Comparison of ENCODE assay signal across 15 mouse cellular contexts in the genomic region with DNA sequence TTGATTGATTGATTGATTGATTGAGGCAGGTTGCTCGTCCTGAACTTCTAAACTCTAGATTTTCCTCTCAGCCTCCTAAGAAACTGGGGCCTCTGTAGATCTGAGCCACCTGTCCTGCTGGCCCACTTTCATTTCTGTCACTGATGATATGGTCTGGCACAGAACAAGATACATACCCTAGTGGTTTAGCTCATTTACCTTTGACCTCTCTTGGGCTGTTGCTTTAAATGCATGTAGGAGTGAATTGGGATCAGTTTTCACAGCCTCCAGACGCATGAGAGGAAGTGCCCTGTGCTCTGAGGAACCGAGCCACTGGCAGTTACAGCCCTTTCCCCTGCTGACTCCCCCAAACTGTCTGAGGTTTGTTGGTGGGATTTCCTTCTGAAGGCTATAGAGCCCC. TPM values are rescaled to one million over a fixed set of nuclear protein-coding genes. Genes with fewer than 3 reads are reported as not detected.
A peak's percentile ranks its signal among the peaks of the same experiment; 100 is the strongest.
DNase-seq lines count a peak whose midpoint lies in the region; ATAC-seq lines count a peak whose summit lies in the region.
"Had no signal": no experiment of that assay in that cellular context is flagged by ENCODE, and none has a peak within 500 bp of the region (broad histone marks: within the 10 kb centered on the region; RNA-seq: fewer than 3 reads in every experiment).

No protein-coding gene starts in this region.

- intact Hi-C loops in heart, postnatal 14 days (cut with DNase I) = no loop called here

- H3K27me3 ChIP-seq in heart, embryonic 10.5 days (ENCODE audit: insufficient read depth, poor library complexity, severe bottlenecking) = no peaks in the 10 kb centered on the region
- no peaks in the 10 kb centered on the region for H3K27me3 ChIP-seq in hindbrain, embryonic 15.5 days
- H3K27me3 ChIP-seq in hindbrain, embryonic 12.5 days = no peaks in the 10 kb centered on the region
- H3K27me3 ChIP-seq in embryonic facial prominence, embryonic 10.5 days (replicated peaks; ENCODE audit: low read depth, poor library complexity, severe bottlenecking) = no peaks in the 10 kb centered on the region
- H3K27me3 ChIP-seq in liver, embryonic 13.5 days = no peaks in the 10 kb centered on the region
- H3K27me3 ChIP-seq: forebrain, embryonic 12.5 days had no signal

- no peak overlapping the region for H3K4me3 ChIP-seq in heart, embryonic 10.5 days
- no peak overlapping the region for H3K4me3 ChIP-seq in hindbrain, embryonic 15.5 days
- H3K4me3 ChIP-seq in hindbrain, embryonic 12.5 days = no peak overlapping the region
- H3K4me3 ChIP-seq in embryonic facial prominence, embryonic 10.5 days = no peak overlapping the region
- no peak overlapping the region for H3K4me3 ChIP-seq in liver, embryonic 13.5 days (replicated peaks)
- H3K4me3 ChIP-seq: forebrain, embryonic 12.5 days had no signal

- 39% methylated on average over 3 of the region's 3 CpGs for WGBS in heart, embryonic 10.5 days
- 51% methylated on average over 3 of the region's 3 CpGs for WGBS in hindbrain, embryonic 15.5 days
- WGBS in hindbrain, embryonic 12.5 days = 42% methylated on average over 3 of the region's 3 CpGs
- WGBS in embryonic facial prominence, embryonic 10.5 days = 33% methylated on average over 3 of the region's 3 CpGs
- WGBS in liver, embryonic 13.5 days (ENCODE audit: insufficient replicate concordance) = 47% methylated on average over 3 of the region's 3 CpGs

- peaks cover 31% of the 10 kb centered on the region for H3K36me3 ChIP-seq in heart, embryonic 10.5 days
- 0 out of 2 replicates have a peak, but pooled peaks cover 4% of the 10 kb centered on the region for H3K36me3 ChIP-seq in hindbrain, embryonic 15.5 days
- peaks cover 28% of the 10 kb centered on the region for H3K36me3 ChIP-seq in hindbrain, embryonic 12.5 days
- peaks cover 54% of the 10 kb centered on the region for H3K36me3 ChIP-seq in embryonic facial prominence, embryonic 10.5 days (replicated peaks)
- H3K36me3 ChIP-seq in liver, embryonic 13.5 days = peaks cover 28% of the 10 kb centered on the region

- ATAC-seq in hindbrain, embryonic 15.5 days (ENCODE audit: low FRiP score, low read depth) = no peak
- no peak for ATAC-seq in hindbrain, embryonic 12.5 days (ENCODE audit: low FRiP score)
- ATAC-seq in liver, embryonic 13.5 days (ENCODE audit: low read depth) = no peak

- H3K9ac ChIP-seq in hindbrain, embryonic 15.5 days = no peak overlapping the region
- no peak overlapping the region for H3K9ac ChIP-seq in hindbrain, embryonic 12.5 days
- H3K9ac ChIP-seq in liver, embryonic 13.5 days = 0 out of 2 replicates have a peak overlapping the region, but pooled peaks have one; percentile 22
- H3K9ac ChIP-seq: forebrain, embryonic 12.5 days; hindbrain, embryonic 14.5 days; liver, embryonic 14.5 days had no signal

- H3K9me3 ChIP-seq in heart, embryonic 10.5 days = no peaks in the 10 kb centered on the region
- H3K9me3 ChIP-seq in hindbrain, embryonic 15.5 days = no peaks in the 10 kb centered on the region
- H3K9me3 ChIP-seq in hindbrain, embryonic 12.5 days (replicated peaks) = no peaks in the 10 kb centered on the region
- no peaks in the 10 kb centered on the region for H3K9me3 ChIP-seq in embryonic facial prominence, embryonic 10.5 days
- no peaks in the 10 kb centered on the region for H3K9me3 ChIP-seq in liver, embryonic 13.5 days (replicated peaks)
- H3K9me3 ChIP-seq: forebrain, embryonic 12.5 days had no signal

- H3K4me2 ChIP-seq in hindbrain, embryonic 15.5 days = no peak overlapping the region
- no peak overlapping the region for H3K4me2 ChIP-seq in hindbrain, embryonic 12.5 days (replicated peaks)
- no peak overlapping the region for H3K4me2 ChIP-seq in liver, embryonic 13.5 days
- H3K4me2 ChIP-seq: forebrain, embryonic 12.5 days; hindbrain, embryonic 14.5 days had no signal

- no peak for DNase-seq in heart, embryonic 10.5 days (ENCODE audit: low spot score)
- no peak for DNase-seq in heart, postnatal 14 days
- no peak for DNase-seq in embryonic facial prominence, embryonic 10.5 days (ENCODE audit: low spot score)
- DNase-seq in liver, embryonic 13.5 days = no peak
- no peak for DNase-seq in spleen, postnatal 10 days (ENCODE audit: low spot score in 2 of 2)
- DNase-seq: cerebellum, postnatal 14 days; gastrocnemius, postnatal 36 days; midbrain, embryonic 14.5 days; thymus, postnatal 25 days had no signal

- H3K4me1 ChIP-seq in heart, embryonic 10.5 days = peaks cover 84% of the 10 kb centered on the region
- H3K4me1 ChIP-seq in hindbrain, embryonic 15.5 days (replicated peaks) = peaks cover 36% of the 10 kb centered on the region
- H3K4me1 ChIP-seq in hindbrain, embryonic 12.5 days = peaks cover 33% of the 10 kb centered on the region
- H3K4me1 ChIP-seq in embryonic facial prominence, embryonic 10.5 days = peaks cover 44% of the 10 kb centered on the region
- H3K4me1 ChIP-seq in liver, embryonic 13.5 days (replicated peaks) = peaks cover 19% of the 10 kb centered on the region

- peak overlapping the region; percentile 81 for H3K27ac ChIP-seq in heart, embryonic 10.5 days
- H3K27ac ChIP-seq in hindbrain, embryonic 15.5 days (replicated peaks) = 0 out of 2 replicates have a peak overlapping the region, but pooled peaks have one; percentile 32
- no peak overlapping the region for H3K27ac ChIP-seq in hindbrain, embryonic 12.5 days
- peak overlapping the region; percentile 57; the same call in 1 of the 2 replicates for H3K27ac ChIP-seq in embryonic facial prominence, embryonic 10.5 days (replicated peaks)
- peak overlapping the region; percentile 65 for H3K27ac ChIP-seq in liver, embryonic 13.5 days
- H3K27ac ChIP-seq: forebrain, embryonic 12.5 days; hindbrain, embryonic 14.5 days; liver, embryonic 14.5 days; macrophage had no signal

RNA-seq across cellular contexts. Expression of a gene that starts 43.3 kb away (rescaled TPM):
- polyA plus RNA-seq in heart, embryonic 10.5 days (2016; fragmentation: Nextera tagmentation; extraction: Ambion mirVana) = 44.7 and 51.8 TPM in 2 replicates
- total RNA-seq in heart, postnatal 14 days (2021) = 10 to 100 TPM in 1 of 2 experiments, 1 to 10 TPM in 1; 7.9 to 11.9 TPM
- polyA plus RNA-seq in hindbrain, embryonic 15.5 days (2015; fragmentation: Nextera tagmentation; extraction: Ambion mirVana) = 168 and 183 TPM in 2 replicates
- 99.8 and 107 TPM in 2 replicates for polyA plus RNA-seq in hindbrain, embryonic 12.5 days (2016; fragmentation: Nextera tagmentation; extraction: Ambion mirVana)
- 66.0 and 66.5 TPM in 2 replicates for polyA plus RNA-seq in embryonic facial prominence, embryonic 10.5 days (2016; fragmentation: Nextera tagmentation; extraction: Ambion mirVana)
- 2.2 and 2.3 TPM in 2 replicates for polyA plus RNA-seq in liver, embryonic 13.5 days (2015; fragmentation: Nextera tagmentation; extraction: Ambion mirVana)

RNA-seq across cellular contexts. Expression of a gene that starts 50.2 kb away (rescaled TPM):
- polyA plus RNA-seq in heart, embryonic 10.5 days (2016; fragmentation: Nextera tagmentation; extraction: Ambion mirVana) = 35.9 and 37.4 TPM in 2 replicates
- 10 to 100 TPM; 39.2 to 41.7 TPM for total RNA-seq in heart, postnatal 14 days (2021)
- polyA plus RNA-seq in hindbrain, embryonic 15.5 days (2015; fragmentation: Nextera tagmentation; extraction: Ambion mirVana) = 38.0 and 39.0 TPM in 2 replicates
- 43.1 and 46.6 TPM in 2 replicates for polyA plus RNA-seq in hindbrain, embryonic 12.5 days (2016; fragmentation: Nextera tagmentation; extraction: Ambion mirVana)
- 28.7 and 32.4 TPM in 2 replicates for polyA plus RNA-seq in embryonic facial prominence, embryonic 10.5 days (2016; fragmentation: Nextera tagmentation; extraction: Ambion mirVana)
- 11.8 and 14.1 TPM in 2 replicates for polyA plus RNA-seq in liver, embryonic 13.5 days (2015; fragmentation: Nextera tagmentation; extraction: Ambion mirVana)

Comparison
In these comparisons a context has a peak if more than half of its experiments do, and no peak if none do; other contexts are left out.
1. RNA of a gene that starts 43.3 kb away (polyA plus RNA-seq): 168 to 183 TPM in hindbrain, embryonic 15.5 days, 99.8 to 107 TPM in hindbrain, embryonic 12.5 days, 66.0 to 66.5 TPM in embryonic facial prominence, embryonic 10.5 days and 44.7 to 51.8 TPM in heart, embryonic 10.5 days; 2.2 to 2.3 TPM in liver, embryonic 13.5 days; every median in the first group is over 10 times any median in the second.